Mouse (Mus musculus) hindbrain, embryonic 15.5 days (tissue): Measurements from ENCODE around the gene Txndc15. TPM values are rescaled to one million over a fixed set of nuclear protein-coding genes. Genes with fewer than 3 reads are reported as not detected.

Experiments used
- ATAC-seq: fragments of 200-750 bp; cut with Nextera tagmentation; 2 replicates; pipeline ENCODE4 v1.8.0; 2017; ENCODE audit warnings: low read depth, moderate number of reproducible peaks, moderate TSS enrichment; ENCODE audit not compliant: low FRiP score
- H3K27ac ChIP-seq: fragments of 300-500 bp; sonication (generic); replicated peaks from 2 replicates; pipeline ENCODE4 v1.5.1; 2015; ENCODE audit warnings: mild to moderate bottlenecking, inconsistent platforms
- H3K27me3 ChIP-seq: fragments of 300-500 bp; sonication (generic); 2 replicates; pipeline ENCODE4 v1.6.1; 2015; ENCODE audit warnings: control low read depth, inconsistent platforms
- H3K36me3 ChIP-seq: fragments of 300-500 bp; sonication (generic); 2 replicates; pipeline ENCODE4 v1.6.1; 2015; ENCODE audit warnings: control low read depth, inconsistent platforms
- H3K4me1 ChIP-seq: fragments of 300-500 bp; sonication (generic); replicated peaks from 2 replicates; pipeline ENCODE4 v1.6.1; 2015; ENCODE audit warnings: control low read depth, inconsistent platforms
- H3K4me2 ChIP-seq: fragments of 300-500 bp; sonication (generic); 2 replicates; pipeline ENCODE4 v1.6.1; 2015; ENCODE audit warnings: moderate library complexity, mild to moderate bottlenecking, inconsistent platforms
- H3K4me3 ChIP-seq: fragments of 300-500 bp; sonication (generic); 2 replicates; pipeline ENCODE4 v1.5.1; 2015; ENCODE audit warnings: mild to moderate bottlenecking, inconsistent platforms
- H3K9ac ChIP-seq: fragments of 300-500 bp; sonication (generic); 2 replicates; pipeline ENCODE4 v1.6.1; 2015; ENCODE audit warnings: inconsistent platforms
- H3K9me3 ChIP-seq: fragments of 300-500 bp; sonication (generic); 2 replicates; pipeline ENCODE4 v1.6.1; 2016; ENCODE audit warnings: control low read depth, inconsistent platforms
- WGBS: fragments of 180-500 bp; shearing (Covaris S2); methylation state at CpG from one replicate; pipeline ENCODE4 v1.1.7; 2015; 5-methylcytosine and 5-hydroxymethylcytosine counted together
- polyA plus RNA-seq: library from polyadenylated mRNA; unstranded; fragments of >200 nt; fragmentation: Nextera tagmentation; extraction: Ambion mirVana; gene quantifications from 2 replicates; pipeline ENCODE4 v1.2.1, GENCODE M21; 2015

The Txndc15 gene
- polyA plus RNA-seq, 1 experiment from 2014 or later: 142 TPM

DNA sequence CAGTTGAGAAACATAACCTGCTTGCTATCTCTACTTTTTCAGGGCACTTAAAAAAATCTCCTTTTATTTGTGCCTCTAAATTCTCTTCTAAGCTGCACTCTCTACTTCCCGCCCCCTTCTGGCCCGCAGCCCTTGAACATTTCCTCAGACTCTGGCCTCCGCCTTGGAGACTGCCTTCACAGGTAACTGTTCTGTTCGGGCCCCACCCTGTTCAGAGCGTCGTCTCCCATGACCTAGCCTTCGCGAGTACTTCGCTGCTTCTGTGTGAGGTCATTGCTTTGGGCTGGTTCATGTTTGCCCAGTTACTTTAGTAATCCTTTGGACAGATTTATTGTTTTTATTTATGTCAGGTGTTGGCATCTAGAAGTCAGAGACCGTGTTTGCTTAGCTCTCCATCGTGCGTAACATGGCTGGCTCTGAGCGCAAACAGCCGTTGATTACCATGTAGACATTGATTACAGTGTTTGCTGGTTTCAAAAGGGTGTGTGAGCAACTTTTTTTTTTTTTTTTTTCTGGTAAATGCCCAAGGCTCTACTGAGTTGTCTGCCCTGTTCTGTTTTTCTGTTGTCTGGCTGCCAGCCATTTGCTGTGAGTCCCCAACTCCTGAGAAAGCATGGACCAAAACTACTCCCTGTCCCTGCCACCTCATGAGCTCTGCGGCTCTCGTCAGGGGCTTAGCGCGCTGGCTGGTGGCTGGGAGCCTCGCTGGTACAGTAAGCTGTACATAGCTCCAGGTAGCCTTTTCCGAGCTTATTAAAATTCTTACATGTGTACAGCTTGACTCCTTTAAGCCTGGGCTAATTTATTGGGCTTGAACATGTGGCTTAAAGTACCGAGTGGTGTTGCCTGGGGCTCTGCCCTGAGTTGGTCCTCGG is 19.4 kb downstream of the Txndc15 start:
- 87% methylated on average over 22 of the region's 22 CpGs for WGBS

DNA sequence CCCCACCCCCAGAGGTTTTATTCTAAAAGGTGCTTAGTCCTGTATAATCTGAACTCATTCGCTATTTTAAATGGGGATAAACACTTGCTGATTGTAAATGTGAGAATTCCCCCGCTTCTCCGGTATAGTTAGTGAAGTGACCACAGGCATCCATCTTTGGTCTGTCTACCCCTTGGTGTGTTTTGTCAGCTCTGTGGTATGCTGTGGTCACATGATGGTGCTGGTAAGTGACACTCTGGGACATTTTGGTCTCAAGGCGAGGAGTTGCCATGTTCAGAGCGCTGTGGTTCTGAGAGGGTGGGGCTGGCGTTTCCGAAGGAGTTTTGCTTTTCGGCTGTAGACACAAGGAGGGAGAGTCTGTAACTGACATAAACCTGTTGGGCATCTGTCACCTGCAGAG is 23.4 kb downstream of the Txndc15 start:
- Histone ChIP-seq H3K4me3 (no peak overlapping the region), H3K4me2 (no peak overlapping the region), H3K36me3 (no peaks in the 10 kb centered on the region), H3K27ac (no peak overlapping the region), H3K9ac (no peak overlapping the region), H3K4me1 (no peaks in the 10 kb centered on the region), H3K9me3 (no peaks in the 10 kb centered on the region), H3K27me3 (no peaks in the 10 kb centered on the region)
- ATAC-seq: no peak
- WGBS: 93% methylated on average over 8 of the region's 8 CpGs

More for the DNA sequence above, 19.4 kb downstream of the Txndc15 start:
- no peak overlapping the region for H3K4me3 ChIP-seq
- H3K27me3 ChIP-seq: no peaks in the 10 kb centered on the region
- no peak overlapping the region for H3K9ac ChIP-seq
- H3K27ac ChIP-seq: no peak overlapping the region
- no peaks in the 10 kb centered on the region for H3K4me1 ChIP-seq
- ATAC-seq: no peak
- no peak overlapping the region for H3K4me2 ChIP-seq
- H3K9me3 ChIP-seq: no peaks in the 10 kb centered on the region
- H3K36me3 ChIP-seq: no peaks in the 10 kb centered on the region

DNA sequence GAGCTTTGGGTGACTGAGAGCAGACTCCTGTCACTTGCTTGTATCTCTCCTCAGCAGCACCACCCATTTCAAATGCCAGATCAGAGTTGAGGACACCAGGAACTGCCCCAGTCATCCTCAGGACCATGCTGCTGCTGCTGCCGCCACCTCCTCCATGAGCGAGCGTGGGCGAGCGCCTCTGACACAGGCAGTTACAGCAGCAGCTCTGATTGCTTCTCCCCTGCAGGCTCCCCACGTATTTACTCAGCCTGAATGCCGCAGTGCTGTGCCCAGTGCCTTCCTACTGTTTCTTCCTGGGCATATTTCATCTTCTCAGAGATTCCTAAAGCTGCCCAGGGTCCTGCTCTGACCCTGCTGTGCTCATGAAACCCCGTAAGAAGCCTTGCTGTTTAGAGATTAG is 27.9 kb downstream of the Txndc15 start:
- no peaks in the 10 kb centered on the region for H3K36me3 ChIP-seq
- 63% methylated on average over 8 of the region's 8 CpGs for WGBS
- ATAC-seq: no peak
- H3K27me3 ChIP-seq: no peaks in the 10 kb centered on the region
- H3K27ac ChIP-seq: no peak overlapping the region
- no peak overlapping the region for H3K9ac ChIP-seq
- no peaks in the 10 kb centered on the region for H3K4me1 ChIP-seq
- no peak overlapping the region for H3K4me2 ChIP-seq
- no peaks in the 10 kb centered on the region for H3K9me3 ChIP-seq
- H3K4me3 ChIP-seq: no peak overlapping the region

DNA sequence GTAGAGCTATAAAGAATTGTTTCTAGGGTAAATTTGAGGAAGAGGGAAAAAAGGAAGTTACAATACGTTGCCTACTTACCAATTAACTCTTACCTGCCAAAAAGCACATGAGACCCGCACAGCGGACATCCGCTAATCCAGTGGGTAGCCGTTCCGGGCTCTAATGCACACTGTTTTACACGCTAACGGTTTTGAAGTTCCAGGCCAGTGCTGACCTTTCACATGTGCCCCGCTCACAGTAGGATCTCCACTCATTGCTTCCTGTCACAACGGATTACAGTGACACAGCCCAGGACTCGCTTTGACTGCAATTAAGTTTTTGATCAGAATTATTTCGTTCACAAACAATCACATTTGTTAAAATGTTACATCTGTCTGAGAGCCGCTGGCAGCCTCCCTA is 39.9 kb downstream of the Txndc15 start:
- Histone ChIP-seq H3K4me1 (no peaks in the 10 kb centered on the region), H3K27ac (no peak overlapping the region), H3K4me3 (no peak overlapping the region), H3K27me3 (no peaks in the 10 kb centered on the region), H3K9ac (no peak overlapping the region), H3K4me2 (no peak overlapping the region), H3K36me3 (no peaks in the 10 kb centered on the region), H3K9me3 (no peaks in the 10 kb centered on the region)
- 78% methylated on average over 13 of the region's 13 CpGs for WGBS
- no peak for ATAC-seq

DNA sequence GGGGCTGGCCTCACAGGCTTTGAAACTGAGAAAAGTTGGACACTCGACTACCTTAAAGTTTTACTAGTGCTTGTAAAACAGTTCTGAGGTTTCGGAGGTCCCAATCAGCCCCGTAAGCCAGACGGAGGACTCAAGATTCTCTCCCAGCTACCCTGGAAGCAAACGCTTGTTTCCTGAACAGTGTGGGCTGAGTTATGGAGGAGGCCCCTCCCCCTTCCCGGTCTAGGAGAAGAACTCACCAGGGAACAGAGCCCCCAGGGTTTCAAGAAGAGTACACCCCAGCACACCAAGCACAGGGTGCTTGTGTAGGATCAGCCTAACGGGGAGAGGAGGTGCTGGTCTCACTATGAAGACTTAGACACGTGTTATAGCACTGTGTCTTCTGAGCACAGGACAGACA is 42.3 kb downstream of the Txndc15 start:
- H3K9ac ChIP-seq: no peak overlapping the region
- H3K4me2 ChIP-seq: no peak overlapping the region
- no peaks in the 10 kb centered on the region for H3K36me3 ChIP-seq
- H3K4me3 ChIP-seq: no peak overlapping the region
- H3K4me1 ChIP-seq: no peaks in the 10 kb centered on the region
- no peak for ATAC-seq
- WGBS: 50% methylated on average over 8 of the region's 8 CpGs
- no peaks in the 10 kb centered on the region for H3K9me3 ChIP-seq
- no peaks in the 10 kb centered on the region for H3K27me3 ChIP-seq
- H3K27ac ChIP-seq: no peak overlapping the region

DNA sequence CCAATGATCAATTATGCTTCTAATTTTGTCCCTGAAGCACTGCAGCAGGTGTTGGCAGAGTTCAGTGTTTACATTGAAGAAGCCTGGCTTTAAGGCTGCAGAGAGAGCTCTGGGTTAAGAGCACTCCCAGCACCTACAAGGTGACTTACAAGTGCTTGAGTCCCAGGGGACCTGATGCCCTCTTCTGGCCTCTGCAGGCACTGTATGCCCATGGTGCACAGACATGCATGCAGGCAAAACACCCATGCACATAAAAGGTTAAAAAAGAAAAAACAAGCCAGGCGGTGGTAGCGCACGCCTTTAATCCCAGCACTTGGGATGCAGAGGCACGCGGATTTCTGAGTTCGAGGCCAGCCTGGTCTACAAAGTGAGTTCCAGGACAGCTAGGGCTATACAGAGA is 43.2 kb downstream of the Txndc15 start:
- Histone ChIP-seq H3K4me3 (no peak overlapping the region), H3K36me3 (no peaks in the 10 kb centered on the region), H3K4me2 (no peak overlapping the region), H3K4me1 (no peaks in the 10 kb centered on the region), H3K27me3 (no peaks in the 10 kb centered on the region), H3K9ac (no peak overlapping the region), H3K27ac (no peak overlapping the region), H3K9me3 (no peaks in the 10 kb centered on the region)
- no peak for ATAC-seq
- WGBS: 90% methylated on average over 6 of the region's 6 CpGs

DNA sequence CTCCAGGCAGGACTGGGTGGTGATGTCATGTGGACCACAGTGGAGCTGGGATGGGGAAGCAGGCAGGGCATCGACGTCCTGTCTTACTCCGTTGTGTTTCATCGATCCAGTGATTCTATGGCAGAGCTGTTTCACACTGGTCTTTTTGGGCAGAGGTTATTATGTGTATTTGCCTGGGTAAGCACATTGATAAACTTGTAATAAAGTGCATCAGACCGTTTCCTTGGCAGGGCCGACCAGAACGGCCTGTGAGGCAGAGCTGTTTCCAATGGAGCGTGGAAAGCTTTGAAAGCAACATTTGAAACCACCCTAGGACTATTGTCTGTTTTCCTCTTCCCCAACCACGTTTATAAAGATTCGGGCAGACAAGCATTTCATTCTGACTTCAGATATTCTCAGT is 46.1 kb downstream of the Txndc15 start:
- ATAC-seq: no peak
- Histone ChIP-seq H3K4me1 (no peaks in the 10 kb centered on the region), H3K9ac (no peak overlapping the region), H3K4me2 (no peak overlapping the region), H3K9me3 (no peaks in the 10 kb centered on the region), H3K4me3 (no peak overlapping the region), H3K36me3 (no peaks in the 10 kb centered on the region), H3K27me3 (no peaks in the 10 kb centered on the region), H3K27ac (no peak overlapping the region)
- WGBS: 48% methylated on average over 10 of the region's 10 CpGs

DNA sequence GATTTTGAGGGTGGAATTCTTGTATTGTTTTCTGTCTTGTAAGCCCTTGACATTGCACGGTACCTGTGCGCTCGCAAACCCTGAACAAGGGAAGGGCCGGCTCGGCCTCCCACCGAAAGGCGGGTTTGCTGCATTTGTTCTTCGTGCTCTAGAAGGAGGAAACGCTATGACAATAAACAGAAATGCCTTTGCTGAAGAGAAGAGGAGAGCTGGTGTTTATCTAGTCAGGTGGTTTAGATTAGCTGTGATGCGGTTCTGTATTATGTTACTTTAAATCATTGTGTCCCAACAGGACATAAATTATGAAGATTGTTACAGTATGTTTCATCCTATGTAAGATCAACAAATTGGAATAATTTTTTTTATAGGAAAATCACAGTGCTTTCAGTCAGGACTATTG is 47.0 kb downstream of the Txndc15 start:
- Histone ChIP-seq H3K4me2 (no peak overlapping the region), H3K27me3 (no peaks in the 10 kb centered on the region), H3K9ac (no peak overlapping the region), H3K27ac (no peak overlapping the region), H3K4me3 (no peak overlapping the region), H3K36me3 (no peaks in the 10 kb centered on the region), H3K4me1 (no peaks in the 10 kb centered on the region), H3K9me3 (no peaks in the 10 kb centered on the region)
- ATAC-seq: no peak
- 78% methylated on average over 10 of the region's 10 CpGs for WGBS

DNA sequence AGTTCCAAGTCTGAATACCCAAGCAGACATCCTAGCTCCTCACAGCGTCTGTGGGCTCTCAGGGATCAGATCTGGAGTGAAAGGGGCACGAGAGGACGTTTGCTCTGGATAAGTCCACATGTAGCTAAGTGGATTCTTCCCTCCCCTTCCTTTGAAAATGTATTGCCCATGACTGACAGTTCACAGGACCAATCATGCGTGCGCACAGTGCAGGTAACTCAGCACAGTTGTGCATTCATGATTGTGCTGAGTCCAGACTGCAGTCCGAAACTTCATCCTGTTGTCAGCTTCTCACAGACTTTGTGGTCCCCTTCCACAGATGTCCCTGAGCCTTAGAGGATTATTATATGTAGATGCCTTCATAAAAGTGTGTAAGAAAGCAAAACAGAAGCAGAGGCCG is 59.9 kb downstream of the Txndc15 start:
- no peak for ATAC-seq
- no peak overlapping the region for H3K4me3 ChIP-seq
- no peak overlapping the region for H3K27ac ChIP-seq
- 88% methylated on average over 7 of the region's 7 CpGs for WGBS
- no peak overlapping the region for H3K4me2 ChIP-seq
- no peaks in the 10 kb centered on the region for H3K27me3 ChIP-seq
- no peak overlapping the region for H3K9ac ChIP-seq
- no peaks in the 10 kb centered on the region for H3K9me3 ChIP-seq
- H3K4me1 ChIP-seq: no peaks in the 10 kb centered on the region
- no peaks in the 10 kb centered on the region for H3K36me3 ChIP-seq

DNA sequence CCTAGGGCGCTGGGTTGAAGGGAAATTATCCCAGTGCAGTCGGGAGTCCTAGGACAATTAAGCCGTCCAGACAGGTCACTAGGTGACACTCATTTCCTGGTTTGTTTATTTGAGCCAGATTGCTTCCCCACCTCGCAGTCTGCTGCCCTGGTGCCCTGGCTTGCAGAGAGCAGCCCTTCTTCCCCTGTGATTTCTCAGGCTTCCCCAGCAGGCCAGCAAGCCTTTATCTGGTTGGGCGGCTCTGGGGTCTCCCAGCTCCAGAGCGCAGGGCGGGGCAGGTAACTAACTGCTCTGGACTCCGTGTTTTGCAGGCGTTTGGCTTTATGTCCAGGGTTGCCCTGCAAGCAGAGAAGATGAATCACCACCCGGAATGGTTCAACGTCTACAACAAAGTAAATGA is 60.6 kb downstream of the Txndc15 start:
- H3K9ac ChIP-seq: no peak overlapping the region
- WGBS: 74% methylated on average over 11 of the region's 11 CpGs
- ATAC-seq: no peak
- H3K4me1 ChIP-seq: no peaks in the 10 kb centered on the region
- H3K36me3 ChIP-seq: no peaks in the 10 kb centered on the region
- H3K27me3 ChIP-seq: no peaks in the 10 kb centered on the region
- no peak overlapping the region for H3K27ac ChIP-seq
- no peaks in the 10 kb centered on the region for H3K9me3 ChIP-seq
- no peak overlapping the region for H3K4me2 ChIP-seq
- H3K4me3 ChIP-seq: no peak overlapping the region

Other genes with a start within 250 kb of the Txndc15 start
- 498 and 572 TPM in 2 replicates for gene Dbn1, start 226.5 kb upstream of the Txndc15 start, polyA plus RNA-seq
- gene Pdlim7, start 201.0 kb upstream of the Txndc15 start, polyA plus RNA-seq: 158 and 171 TPM in 2 replicates
- 5.2 and 5.3 TPM in 2 replicates for gene Dok3, start 185.4 kb upstream of the Txndc15 start, polyA plus RNA-seq
- gene Ddx41, start 178.0 kb upstream of the Txndc15 start, polyA plus RNA-seq: 54.5 and 58.8 TPM in 2 replicates
- 52.9 and 54.8 TPM in 2 replicates for gene Fam193b, start 143.5 kb upstream of the Txndc15 start, polyA plus RNA-seq
- gene Tmed9, start 140.9 kb upstream of the Txndc15 start, polyA plus RNA-seq: 98.0 and 101 TPM in 2 replicates
- gene B4galt7, start 114.8 kb upstream of the Txndc15 start, polyA plus RNA-seq: 44.8 and 46.0 TPM in 2 replicates
- gene Caml, start 91.6 kb upstream of the Txndc15 start, polyA plus RNA-seq: 98.6 and 103 TPM in 2 replicates
- 23.9 and 24.1 TPM in 2 replicates for gene Ddx46, start 79.6 kb upstream of the Txndc15 start, polyA plus RNA-seq
- 74.1 and 76.9 TPM in 2 replicates for gene B230219D22Rik, start 21.5 kb upstream of the Txndc15 start, polyA plus RNA-seq
- gene Pcbd2, start 12.7 kb downstream of the Txndc15 start, polyA plus RNA-seq: 22.5 and 27.3 TPM in 2 replicates
- gene Catsper3, start 69.9 kb downstream of the Txndc15 start, polyA plus RNA-seq: 0.12 TPM in 1 of 2 replicates, not detected in the other
- 0.10 and 0.30 TPM in 2 replicates for gene Pitx1, start 121.5 kb downstream of the Txndc15 start, polyA plus RNA-seq